Mouse (Mus musculus) heart, postnatal 0 days (tissue): ENCODE results near the gene Hnrnpul1.

Source experiments
- CTCF ChIP-seq: IDR thresholded peaks from 2 replicates; pipeline ENCODE4 v1.5.1; 2016; ENCODE audit warnings: antibody characterized with exemption, control low read depth, low read depth
- EP300 ChIP-seq: IDR thresholded peaks from 2 replicates; pipeline ENCODE4 v1.6.1; 2016; ENCODE audit warnings: antibody characterized with exemption, low read depth

DNA sequence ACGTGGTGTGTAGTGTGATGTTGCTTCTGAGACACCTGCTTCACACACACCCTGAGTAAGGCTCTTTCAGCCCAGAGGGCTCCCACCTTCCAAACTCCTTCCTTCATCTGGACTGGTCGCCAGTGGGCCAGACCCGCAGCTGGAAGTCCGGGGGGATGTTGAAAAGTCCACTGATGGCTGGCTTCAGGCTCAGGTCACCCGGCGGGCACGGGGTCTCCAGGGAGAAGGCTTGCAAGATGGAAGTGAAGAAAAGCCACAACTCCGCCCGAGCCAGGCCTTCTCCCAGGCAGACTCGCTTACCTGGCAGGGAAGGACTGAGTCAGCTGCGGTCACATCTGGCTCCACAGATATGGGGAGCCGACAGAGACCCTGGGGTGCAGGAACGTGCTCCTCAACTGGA lies 48.9 kb upstream of the Hnrnpul1 start:
- no peak for TF ChIP-seq CTCF
- no peak for TF ChIP-seq EP300
